Mouse (Mus musculus) spleen, postnatal 36 days (tissue): ENCODE measurements around the gene Chn2.

Experiments used
- DNase-seq, 2 experiments: peaks; one replicate each; pipeline ENCODE4 v3.0.0; 2022; ENCODE audit warnings: low spot score in 2 of 2, mixed read lengths in 1 of 2

The Chn2 gene

GRCm38 (mm10) chr6:54076625-54077024 is 37.3 kb downstream of the Chn2 start:
- DNase-seq: no peak

GRCm38 (mm10) chr6:54078269-54078668 is 38.9 kb downstream of the Chn2 start:
- no peak for DNase-seq

GRCm38 (mm10) chr6:54079881-54080280 is 40.5 kb downstream of the Chn2 start:
- no peak for DNase-seq

GRCm38 (mm10) chr6:54080518-54081285 is 41.3 kb downstream of the Chn2 start:
- no peak for DNase-seq

GRCm38 (mm10) chr6:54082576-54082975 is 43.2 kb downstream of the Chn2 start:
- DNase-seq: peak; percentile 61 to 76

GRCm38 (mm10) chr6:54084046-54084445 is 44.7 kb downstream of the Chn2 start:
- DNase-seq: no peak

- DNase-seq: no peak
These were observed 45.7 kb downstream of the Chn2 start for GRCm38 (mm10) chr6:54085009-54085408.

GRCm38 (mm10) chr6:54088168-54088567 is 48.8 kb downstream of the Chn2 start:
- no peak for DNase-seq

- no peak for DNase-seq
These were observed 51.5 kb downstream of the Chn2 start for GRCm38 (mm10) chr6:54090822-54091221.

- DNase-seq: no peak
These were observed 53.6 kb downstream of the Chn2 start for GRCm38 (mm10) chr6:54092920-54093319.

- DNase-seq: no peak
These were observed 56.9 kb downstream of the Chn2 start for GRCm38 (mm10) chr6:54096147-54096761.

- no peak for DNase-seq
These were observed 57.5 kb downstream of the Chn2 start for GRCm38 (mm10) chr6:54096836-54097235.

GRCm38 (mm10) chr6:54098339-54098738 is 59.0 kb downstream of the Chn2 start:
- no peak for DNase-seq

- no peak for DNase-seq
These were observed 60.3 kb downstream of the Chn2 start for GRCm38 (mm10) chr6:54099659-54100058.

GRCm38 (mm10) chr6:54102210-54102609 is 62.9 kb downstream of the Chn2 start:
- DNase-seq: no peak

GRCm38 (mm10) chr6:54103276-54103975 is 64.1 kb downstream of the Chn2 start:
- DNase-seq: no peak

- DNase-seq: no peak
These were observed 72.1 kb downstream of the Chn2 start for GRCm38 (mm10) chr6:54111416-54111984.

- no peak for DNase-seq
These were observed 74.0 kb downstream of the Chn2 start for GRCm38 (mm10) chr6:54113338-54113737.

- DNase-seq: no peak
These were observed 75.1 kb downstream of the Chn2 start for GRCm38 (mm10) chr6:54114412-54114811.

GRCm38 (mm10) chr6:54116299-54116698 is 76.9 kb downstream of the Chn2 start:
- peak; percentile 18 to 20 for DNase-seq

GRCm38 (mm10) chr6:54117001-54117591 is 77.7 kb downstream of the Chn2 start:
- DNase-seq: peak; percentile 76 to 82

GRCm38 (mm10) chr6:54118395-54118794 is 79.0 kb downstream of the Chn2 start:
- DNase-seq: no peak
